Mouse (Mus musculus) kidney, postnatal 14 days (tissue): ENCODE results near the gene Grhl1.

Source experiments
- DNase-seq: peaks from one replicate; pipeline ENCODE4 v3.0.0; 2022; ENCODE audit warnings: mixed read lengths

Grhl1 gene

DNA sequence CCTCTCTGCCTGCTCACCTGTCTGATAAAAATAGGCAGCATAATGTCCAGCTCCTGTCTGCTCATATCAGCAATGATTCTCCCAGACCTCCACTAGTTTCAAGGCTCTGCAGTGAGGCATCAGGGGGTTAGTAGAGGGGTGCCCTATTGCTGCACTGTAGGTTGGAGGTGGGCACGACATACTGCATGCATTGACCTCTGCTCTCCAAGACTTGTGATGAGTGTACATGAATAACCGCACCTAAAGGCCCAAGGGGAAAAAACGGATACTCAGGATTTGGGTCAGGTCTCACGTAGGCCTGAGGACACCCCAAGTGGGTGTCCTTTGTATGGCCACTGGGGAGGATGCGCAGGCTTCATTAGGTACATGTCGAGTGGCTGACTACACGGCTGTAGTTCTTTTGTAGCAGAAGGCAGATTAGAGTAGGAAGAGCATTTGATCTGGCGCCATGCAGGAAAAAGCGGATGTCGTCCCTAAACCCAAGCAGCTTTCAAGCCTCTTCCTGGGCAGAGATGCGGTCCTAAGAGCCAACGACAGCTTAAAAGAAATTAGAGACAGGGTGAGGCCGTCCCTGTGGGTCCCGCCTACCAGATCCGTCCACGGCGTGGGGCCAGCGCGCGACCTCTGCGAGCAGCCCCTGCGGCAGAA lies 78.5 kb downstream of the Grhl1 start:
- no peak for DNase-seq

DNA sequence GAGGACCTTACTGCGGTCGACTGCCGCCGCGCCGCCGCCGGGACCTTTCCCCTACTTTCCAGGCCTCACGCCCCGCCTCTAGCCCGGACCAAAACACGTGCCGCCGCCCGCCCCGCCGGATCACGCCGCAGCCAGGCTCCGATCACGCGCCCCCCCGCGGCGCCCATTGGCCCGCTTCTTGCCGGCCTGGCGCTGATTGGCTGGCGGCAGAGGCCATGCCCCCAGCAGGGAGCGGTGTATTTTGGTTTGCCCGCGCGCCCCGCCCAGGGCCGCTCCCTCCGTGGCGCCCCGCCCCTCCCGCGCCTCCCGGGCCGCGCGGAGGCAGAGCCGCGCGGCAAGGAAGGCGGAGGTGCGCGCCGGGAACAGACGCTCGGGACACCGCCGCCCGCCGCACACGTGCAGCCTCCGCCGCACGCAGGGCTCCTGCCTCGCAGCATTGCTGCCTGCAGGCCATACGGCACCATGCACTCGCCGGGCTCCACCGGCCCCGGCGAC lies 79.0 kb downstream of the Grhl1 start, which contains the start of gene Klf11:
Klf11 (plus strand) TSS at position 212 of the 495 bp plus-strand sequence.
- DNase-seq = peak; percentile 99

DNA sequence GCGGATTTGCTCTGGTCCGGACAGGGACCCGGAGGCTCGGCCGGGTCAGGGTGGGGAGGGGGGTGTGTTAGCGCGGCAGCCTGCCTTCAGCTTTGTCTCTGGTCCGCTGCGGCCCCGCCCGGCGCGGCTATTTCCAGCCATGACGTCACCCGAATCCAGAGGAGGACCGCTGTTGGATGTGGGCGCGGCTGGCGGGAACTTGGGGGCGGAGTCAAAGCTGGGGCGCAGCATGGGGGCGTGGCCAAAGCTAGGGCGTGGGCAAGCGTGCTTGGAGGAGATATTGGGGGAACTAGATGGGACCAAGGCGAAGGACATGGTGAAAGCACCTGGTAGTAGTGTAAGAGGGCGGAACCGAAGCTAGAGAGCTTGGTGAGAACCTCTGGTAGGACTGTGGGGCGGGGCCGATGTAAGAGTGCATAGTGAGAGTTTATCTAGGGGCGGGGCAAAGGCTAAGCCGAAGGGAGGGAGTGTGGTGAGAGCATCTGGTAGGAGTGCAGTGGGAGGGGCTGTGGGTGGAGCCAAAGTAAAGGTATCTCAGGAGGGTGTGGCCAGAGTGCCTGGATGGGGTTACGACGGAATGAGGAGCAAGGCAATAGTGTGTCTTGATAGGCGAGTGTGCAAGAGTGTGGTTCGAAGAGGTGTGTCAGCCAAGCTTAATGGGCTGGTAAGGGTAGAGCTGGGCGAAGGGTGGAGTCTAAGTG lies 79.7 kb downstream of the Grhl1 start:
- DNase-seq = peak; percentile 98

DNA sequence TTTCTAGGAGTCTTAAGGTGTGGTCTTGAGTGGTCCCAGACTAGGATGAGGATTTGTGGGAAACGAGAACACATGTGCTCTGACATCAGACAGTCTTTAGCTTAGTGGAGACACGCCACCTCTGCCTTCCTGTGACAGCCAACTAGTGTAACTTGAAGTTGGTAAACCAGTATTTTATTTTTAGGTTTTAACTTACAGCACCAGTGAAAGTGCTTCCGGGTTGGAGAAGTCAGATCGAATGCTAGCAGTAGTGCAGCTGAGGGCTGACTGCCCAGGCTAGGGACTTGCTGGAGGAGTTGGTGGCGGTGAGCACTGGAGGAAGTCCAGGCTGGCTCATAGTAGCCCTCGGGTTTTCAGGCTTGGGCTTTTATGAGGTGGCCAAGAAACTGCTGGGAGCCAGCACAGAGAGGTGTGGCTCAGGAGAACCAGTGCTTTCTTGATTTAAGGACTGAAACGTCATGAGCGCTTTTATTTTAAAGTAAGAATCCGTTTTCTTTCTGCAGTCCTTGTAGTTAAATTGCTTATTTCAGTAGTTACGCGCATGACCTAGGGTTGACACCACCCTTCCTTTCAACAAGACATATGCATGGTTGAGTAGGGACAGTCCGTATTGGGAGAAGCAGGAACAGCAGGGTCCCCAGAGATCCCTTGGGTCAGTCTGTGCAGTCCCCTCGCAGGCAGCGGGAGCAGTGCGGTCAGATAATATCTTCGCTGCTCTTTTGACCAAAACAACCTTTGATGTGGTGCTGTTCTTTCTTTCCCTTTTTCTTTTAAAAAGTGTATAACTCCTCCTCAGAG lies 82.2 kb downstream of the Grhl1 start:
- no peak for DNase-seq

DNA sequence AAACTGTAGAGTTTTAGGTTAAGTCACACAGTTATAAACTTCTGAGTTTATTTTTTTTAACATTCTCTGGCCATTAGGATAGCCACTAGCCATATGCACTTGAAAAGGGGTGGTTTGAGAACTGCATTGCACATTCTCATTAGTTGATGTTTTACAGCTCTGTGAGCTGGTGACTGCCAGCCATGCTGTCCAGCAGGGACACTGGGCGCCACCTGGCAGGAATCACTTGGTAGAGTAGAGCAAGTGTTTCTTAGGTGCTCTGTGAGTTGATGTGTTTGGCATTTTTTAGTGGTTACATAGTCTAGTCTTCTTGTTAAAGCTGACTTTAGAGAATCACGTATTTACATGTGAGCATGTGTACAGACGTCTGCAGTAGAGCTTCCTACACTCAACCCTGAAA lies 84.4 kb downstream of the Grhl1 start:
- peak; percentile 53 for DNase-seq

DNA sequence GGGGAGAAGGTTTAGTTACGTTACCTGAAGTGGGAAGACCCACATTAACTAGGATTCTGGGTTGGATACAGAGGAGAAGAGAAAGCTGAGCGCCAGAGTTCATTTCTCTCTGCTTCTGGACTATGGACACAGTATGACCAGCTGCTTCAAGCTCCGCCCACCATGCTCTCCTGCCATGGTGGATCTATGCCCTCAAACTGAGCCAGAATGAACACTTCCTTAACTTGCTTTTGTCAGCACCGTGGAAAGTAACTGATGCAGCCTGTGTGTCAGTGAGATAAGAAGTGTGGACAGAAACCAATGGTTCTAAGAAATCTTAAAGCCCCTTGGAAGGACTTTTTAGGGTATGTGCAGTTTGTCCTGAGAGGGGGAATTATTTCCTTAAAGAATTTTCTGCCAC lies 86.9 kb downstream of the Grhl1 start:
- DNase-seq = peak; percentile 59

DNA sequence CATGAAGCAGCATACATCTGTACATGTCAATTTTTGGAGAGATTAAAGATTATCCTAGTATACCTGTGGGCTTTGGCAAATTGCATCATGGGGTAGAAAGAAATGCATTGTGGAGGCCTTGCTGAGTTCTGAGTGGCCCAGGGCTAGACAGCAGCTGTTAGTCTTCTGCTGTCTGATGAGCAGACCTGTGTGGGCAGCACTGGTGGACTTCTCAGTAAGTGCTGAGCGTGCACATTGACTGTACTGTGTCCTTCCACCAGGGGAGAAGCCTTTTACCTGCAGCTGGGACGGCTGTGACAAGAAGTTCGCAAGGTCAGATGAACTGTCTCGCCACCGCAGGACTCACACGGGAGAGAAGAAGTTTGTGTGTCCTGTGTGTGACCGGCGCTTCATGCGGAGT lies 87.8 kb downstream of the Grhl1 start:
- no peak for DNase-seq

DNA sequence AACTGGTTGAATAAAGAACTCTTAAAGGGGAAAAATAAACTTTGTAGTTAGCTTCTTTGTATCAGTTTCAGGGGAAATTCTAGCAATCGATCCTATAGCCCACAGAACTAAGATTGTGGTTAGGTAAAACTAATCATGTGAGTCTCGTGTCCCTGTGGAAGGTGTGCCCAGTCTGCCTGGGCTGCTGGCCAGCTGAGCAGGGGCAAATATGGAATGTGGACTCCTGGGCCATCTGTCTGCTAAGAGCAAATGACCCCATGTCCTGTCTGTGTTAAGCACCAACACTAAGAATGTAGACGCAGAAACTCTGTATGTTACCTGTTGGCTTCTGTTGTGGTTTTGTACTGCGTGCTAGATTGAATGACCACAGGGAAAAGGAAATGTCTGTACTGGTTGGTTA lies 89.0 kb downstream of the Grhl1 start:
- DNase-seq = peak; percentile 69

DNA sequence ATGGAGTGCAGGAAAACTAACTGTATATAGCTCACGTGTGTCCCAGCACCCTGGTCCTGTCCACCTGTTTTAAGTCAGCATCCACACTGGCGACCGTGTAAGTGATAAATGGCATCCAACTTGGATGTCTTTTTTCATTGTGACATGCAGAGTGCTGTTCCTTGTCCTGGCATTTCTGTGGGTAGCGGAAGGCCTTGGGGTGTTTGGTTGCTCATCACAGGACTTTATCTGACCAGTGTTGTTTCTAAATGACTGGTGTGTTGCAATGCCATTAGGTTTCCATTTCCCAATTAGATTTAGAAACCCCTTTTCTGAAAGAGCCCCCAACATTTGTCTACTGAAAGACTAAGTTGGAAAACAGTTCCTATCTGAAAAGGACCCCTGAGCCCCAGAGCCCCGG lies 90.0 kb downstream of the Grhl1 start:
- no peak for DNase-seq
